Mouse (Mus musculus): ENCODE data around the gene Fbxo2. TPM values are rescaled to one million over a fixed set of nuclear protein-coding genes. Genes with fewer than 3 reads are reported as not detected.

Gene Fbxo2
- polyA plus RNA-seq (2014; fragmentation: Illumina TruSeq; extraction: RNeasy Lipid Tissue Mini Kit (QIAGEN cat#74804); ENCODE audit: low read depth, low replicate concordance) = not detected

GRCm38 (mm10) chr4:148160436-148161390 is at the start of gene Fbxo2, which contains the start of gene Fbxo44:
Gene Fbxo2, plus strand, starts transcription at chr4:148160621.
Gene Fbxo44, minus strand, starts transcription at chr4:148160482.

DNA sequence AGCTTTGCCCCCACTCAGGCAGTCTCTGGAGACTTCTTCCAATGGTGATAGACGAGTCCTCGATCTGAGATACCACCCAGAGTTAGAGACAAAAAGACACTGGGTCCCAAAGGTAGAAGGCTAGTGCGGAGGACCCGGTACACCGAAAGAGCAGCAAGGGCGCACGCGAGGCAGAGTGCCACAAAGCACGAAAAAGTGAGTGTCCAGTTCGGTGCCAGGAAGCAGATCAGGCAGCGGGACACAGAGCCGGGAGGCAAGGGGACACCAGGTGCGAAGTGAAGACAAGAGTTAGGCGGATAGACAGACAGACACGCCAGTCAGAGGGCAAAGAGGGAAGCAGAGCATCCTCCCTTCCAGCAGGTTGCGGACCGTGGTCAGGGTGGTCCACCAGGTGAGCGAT is 30.3 kb upstream of the Fbxo2 start, which contains the start of gene Mad2l2:
Mad2l2 (plus strand) TSS at position 252 of the 400 bp plus-strand sequence.

DNA sequence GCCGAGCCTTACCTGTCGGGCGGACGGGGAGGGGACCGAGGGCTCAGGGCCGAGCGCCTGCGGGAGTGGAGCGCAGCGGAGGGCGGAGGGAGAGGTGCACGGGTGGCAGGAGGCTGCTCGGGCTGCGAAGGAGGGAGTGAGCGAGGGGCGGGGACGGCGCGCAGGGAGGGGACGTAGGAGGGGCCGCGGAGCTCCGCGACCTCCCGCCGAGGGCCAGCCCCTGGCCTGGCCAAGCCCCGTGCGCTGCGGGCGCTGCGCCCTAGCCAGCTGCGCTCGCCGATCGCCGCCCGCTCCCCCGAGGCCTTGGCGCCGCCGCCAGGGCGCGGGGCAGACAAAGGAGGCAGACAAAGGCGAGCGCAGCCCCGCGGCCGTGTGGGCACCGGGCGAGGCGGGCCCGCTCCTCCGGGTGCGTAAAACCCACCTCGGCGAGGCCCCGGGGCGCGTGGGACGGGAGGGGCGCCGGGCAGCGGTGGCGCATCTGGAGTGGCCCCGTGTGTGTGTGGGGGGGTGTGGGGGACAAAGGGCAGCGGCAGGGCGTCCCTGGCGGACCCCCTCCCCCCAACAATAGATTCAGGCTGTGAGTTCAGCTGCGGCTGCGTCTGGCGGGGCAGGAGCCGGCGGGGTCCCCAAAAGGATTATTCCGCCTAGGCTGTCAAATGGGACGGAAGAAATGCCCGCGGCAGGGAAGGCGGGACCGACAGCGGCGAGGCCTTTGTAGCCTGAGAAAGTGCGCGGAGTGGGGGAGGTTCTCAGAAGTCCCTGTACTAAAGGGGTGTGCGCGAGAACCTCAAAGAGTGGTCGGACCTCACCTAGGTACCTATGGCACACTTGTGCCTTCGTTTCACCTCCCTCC is 29.6 kb upstream of the Fbxo2 start, which contains the start of gene Draxin:
Draxin (minus strand) TSS at position 138 of the 853 bp plus-strand sequence.

GRCm38 (mm10) chr4:148151267-148152168 is 8.9 kb upstream of the Fbxo2 start, which contains the start of gene Fbxo6:
Gene Fbxo6, minus strand, starts transcription at chr4:148152140.

Other genes with a start within 250 kb of the Fbxo2 start
- gene Plod1, start 223.9 kb upstream of the Fbxo2 start, polyA plus RNA-seq (2014; fragmentation: Illumina TruSeq; extraction: RNeasy Lipid Tissue Mini Kit (QIAGEN cat#74804); ENCODE audit: low read depth, low replicate concordance) = 2.9 TPM
- gene 2510039O18Rik, start 219.7 kb upstream of the Fbxo2 start, polyA plus RNA-seq (2014; fragmentation: Illumina TruSeq; extraction: RNeasy Lipid Tissue Mini Kit (QIAGEN cat#74804); ENCODE audit: low read depth, low replicate concordance) = 10.7 TPM
- not detected for gene Nppb, start 174.8 kb upstream of the Fbxo2 start, polyA plus RNA-seq (2014; fragmentation: Illumina TruSeq; extraction: RNeasy Lipid Tissue Mini Kit (QIAGEN cat#74804); ENCODE audit: low read depth, low replicate concordance)
- gene Nppa, start 159.9 kb upstream of the Fbxo2 start, polyA plus RNA-seq (2014; fragmentation: Illumina TruSeq; extraction: RNeasy Lipid Tissue Mini Kit (QIAGEN cat#74804); ENCODE audit: low read depth, low replicate concordance) = not detected
- 4.0 TPM for gene Clcn6, start 121.8 kb upstream of the Fbxo2 start, polyA plus RNA-seq (2014; fragmentation: Illumina TruSeq; extraction: RNeasy Lipid Tissue Mini Kit (QIAGEN cat#74804); ENCODE audit: low read depth, low replicate concordance)
- 3.4 TPM for gene Mthfr, start 121.5 kb upstream of the Fbxo2 start, polyA plus RNA-seq (2014; fragmentation: Illumina TruSeq; extraction: RNeasy Lipid Tissue Mini Kit (QIAGEN cat#74804); ENCODE audit: low read depth, low replicate concordance)
- gene Agtrap, start 72.6 kb upstream of the Fbxo2 start, polyA plus RNA-seq (2014; fragmentation: Illumina TruSeq; extraction: RNeasy Lipid Tissue Mini Kit (QIAGEN cat#74804); ENCODE audit: low read depth, low replicate concordance) = 36.6 TPM
- gene Mad2l2, start 30.2 kb upstream of the Fbxo2 start, polyA plus RNA-seq (2014; fragmentation: Illumina TruSeq; extraction: RNeasy Lipid Tissue Mini Kit (QIAGEN cat#74804); ENCODE audit: low read depth, low replicate concordance) = 3.6 TPM
- gene Draxin, start 29.9 kb upstream of the Fbxo2 start, polyA plus RNA-seq (2014; fragmentation: Illumina TruSeq; extraction: RNeasy Lipid Tissue Mini Kit (QIAGEN cat#74804); ENCODE audit: low read depth, low replicate concordance) = not detected
- 1.3 TPM for gene Fbxo6, start 8.5 kb upstream of the Fbxo2 start, polyA plus RNA-seq (2014; fragmentation: Illumina TruSeq; extraction: RNeasy Lipid Tissue Mini Kit (QIAGEN cat#74804); ENCODE audit: low read depth, low replicate concordance)
- gene Fbxo44, start 139 bp upstream of the Fbxo2 start, polyA plus RNA-seq (2014; fragmentation: Illumina TruSeq; extraction: RNeasy Lipid Tissue Mini Kit (QIAGEN cat#74804); ENCODE audit: low read depth, low replicate concordance) = 1.2 TPM
- not detected for gene Disp3, start 127.3 kb downstream of the Fbxo2 start, polyA plus RNA-seq (2014; fragmentation: Illumina TruSeq; extraction: RNeasy Lipid Tissue Mini Kit (QIAGEN cat#74804); ENCODE audit: low read depth, low replicate concordance)